ENCODE assay signal across 25 mouse cellular contexts in the genomic region with DNA sequence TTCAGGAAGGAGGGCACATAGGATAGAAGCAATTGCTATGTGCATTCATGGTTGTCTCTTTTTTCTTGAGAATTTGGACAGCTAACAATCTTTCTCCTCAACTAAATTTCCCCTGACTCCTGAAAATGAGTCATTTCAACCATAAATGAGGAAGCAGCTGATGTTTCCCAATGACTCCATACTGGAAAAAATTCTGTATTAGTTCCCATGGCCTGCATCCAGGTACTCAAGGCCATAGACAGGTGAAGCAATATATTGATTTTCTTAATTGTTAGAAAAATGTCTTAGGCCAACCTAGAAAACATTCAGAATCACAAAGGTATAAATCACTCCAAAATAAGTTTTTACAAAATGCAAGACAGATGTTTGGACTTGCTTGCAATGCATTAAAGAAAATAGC.
A peak's percentile ranks its signal among the peaks of the same experiment; 100 is the strongest.
DNase-seq lines count a peak whose midpoint lies in the region; ATAC-seq and TF ChIP-seq lines count a peak whose summit lies in the region.
"Had no signal": no experiment of that assay in that cellular context is flagged by ENCODE, and none has a peak within 500 bp of the region (broad histone marks: within the 10 kb centered on the region; RNA-seq: fewer than 3 reads in every experiment).

No protein-coding gene starts in this region.

- H3K79me2 ChIP-seq in liver, adult 2 months (ENCODE audit: control insufficient read depth, insufficient read depth, low read length), result no peaks in the 10 kb centered on the region

- H3K4me2 ChIP-seq in liver, embryonic 12.5 days, result no peak overlapping the region

- H3K4me3 ChIP-seq in liver, adult 2 months (ENCODE audit: insufficient read depth, low read depth, low read length), result no peak overlapping the region
- no peak overlapping the region for H3K4me3 ChIP-seq in liver, embryonic 12.5 days

- DNase-seq in liver, adult 2 months (ENCODE audit: extremely low read depth, low read depth, low spot score), result peak; percentile 42
- DNase-seq in 3T3-L1 (ENCODE audit: low read depth, low spot score) (peak; percentile 30), NIH3T3 (ENCODE audit: low read depth) (peak; percentile 71)
- peak; percentile 73 for DNase-seq in fibroblast of lung, adult 2 months (ENCODE audit: low read depth)
- DNase-seq in adrenal gland, adult 2 months, result no peak
- no peak for DNase-seq in retina, embryonic 14.5 days (ENCODE audit: low spot score)
- no peak for DNase-seq in c-Kit-positive CD71-positive TER-119-positive erythroid progenitor cells, embryonic 14.5 days (ENCODE audit: low spot score)
- DNase-seq: adrenal gland, adult 8-10 months; adrenal gland, postnatal 10 days; adrenal gland, postnatal 14 days; adrenal gland, postnatal 25 days; adrenal gland, postnatal 36 days; B cell, adult 2 months; cerebellum, adult 11 months; cerebellum, adult 11-12 months; cerebellum, adult 18-20 months; cerebellum, adult 2 months; cerebellum, adult 8-10 months; cerebellum, adult 9-10 months had no signal

- H3K9me3 ChIP-seq in liver, embryonic 12.5 days (replicated peaks), result no peaks in the 10 kb centered on the region
- H3K9me3 ChIP-seq: G1E had no signal

- no peak for TF ChIP-seq POLR2A in liver, adult 2 months (IDR thresholded peaks at IDR 0.05; ENCODE audit: extremely low read depth, insufficient read depth, low read length)

- TF ChIP-seq CTCF in liver, adult 2 months (IDR thresholded peaks at IDR 0.05; ENCODE audit: low read depth, low read length), result no peak

- H3K36me3 ChIP-seq in liver, adult 2 months (ENCODE audit: control insufficient read depth, insufficient read depth, low read length), result no peaks in the 10 kb centered on the region
- H3K36me3 ChIP-seq in liver, embryonic 12.5 days, result no peaks in the 10 kb centered on the region
- H3K36me3 ChIP-seq: G1E had no signal

- no peak for ATAC-seq in liver, embryonic 12.5 days
- ATAC-seq: activated CD4-positive, CD25-positive, alpha-beta regulatory T cell, adult 4 months; CD4-positive, CD25-positive, alpha-beta regulatory T cell, adult 4 months; Patski had no signal

- no peak overlapping the region for H3K9ac ChIP-seq in liver, adult 2 months (ENCODE audit: low read depth, low read length)
- H3K9ac ChIP-seq in liver, embryonic 12.5 days, result no peak overlapping the region

- no peaks in the 10 kb centered on the region for H3K27me3 ChIP-seq in liver, adult 2 months (ENCODE audit: control insufficient read depth, insufficient read depth, low read length)
- H3K27me3 ChIP-seq in liver, embryonic 12.5 days (replicated peaks), result no peaks in the 10 kb centered on the region
- H3K27me3 ChIP-seq: CH12.LX, Patski had no signal

- H3K4me1 ChIP-seq in liver, adult 2 months (ENCODE audit: control insufficient read depth, insufficient read depth, low read length), result peaks cover 2% of the 10 kb centered on the region; the same call in 1 of the 2 replicates
- H3K4me1 ChIP-seq in liver, embryonic 12.5 days, result peaks cover 26% of the 10 kb centered on the region

- H3K27ac ChIP-seq in liver, adult 2 months (replicated peaks; ENCODE audit: insufficient read depth, low read depth, low read length), result no peak overlapping the region
- H3K27ac ChIP-seq in liver, embryonic 12.5 days, result no peak overlapping the region

Comparison
In these comparisons a context has a peak if more than half of its experiments do, and no peak if none do; other contexts are left out.
1. DNase-seq: peak in liver, adult 2 months (single experiment), 3T3-L1 (single experiment), NIH3T3 (single experiment) and fibroblast of lung, adult 2 months (single experiment); none in adrenal gland, adult 2 months (single experiment), retina, embryonic 14.5 days (single experiment) and c-Kit-positive CD71-positive TER-119-positive erythroid progenitor cells, embryonic 14.5 days (single experiment).